Mouse (Mus musculus): ENCODE data around the gene Phf20.
A peak's percentile ranks its signal among the peaks of the same experiment; 100 is the strongest.

The Phf20 gene

GRCm38 (mm10) chr2:156263204-156263893, 67.1 kb downstream of the Phf20 start:
- no peak for DNase-seq (ENCODE audit: low spot score in 2 of 2)

GRCm38 (mm10) chr2:156267636-156268035, 71.4 kb downstream of the Phf20 start:
- no peak for DNase-seq (ENCODE audit: low spot score in 2 of 2)

- no peak for DNase-seq (ENCODE audit: low spot score in 2 of 2)
Measured at GRCm38 (mm10) chr2:156272553-156272952, 76.3 kb downstream of the Phf20 start.

- peak; percentile 74 to 82 for DNase-seq (ENCODE audit: low spot score in 2 of 2)
Measured at GRCm38 (mm10) chr2:156278226-156279017, 82.2 kb downstream of the Phf20 start.

- no peak for DNase-seq (ENCODE audit: low spot score in 2 of 2)
Measured at GRCm38 (mm10) chr2:156281227-156281626, 85.0 kb downstream of the Phf20 start.

GRCm38 (mm10) chr2:156285161-156285560, 88.9 kb downstream of the Phf20 start:
- no peak for DNase-seq (ENCODE audit: low spot score in 2 of 2)

- DNase-seq (ENCODE audit: low spot score in 2 of 2) = no peak
Measured at GRCm38 (mm10) chr2:156286733-156287132, 90.5 kb downstream of the Phf20 start.

- DNase-seq (ENCODE audit: low spot score in 2 of 2) = no peak
Measured at GRCm38 (mm10) chr2:156288222-156288621, 92.0 kb downstream of the Phf20 start.

GRCm38 (mm10) chr2:156289552-156290160, 93.4 kb downstream of the Phf20 start:
- no peak for DNase-seq (ENCODE audit: low spot score in 2 of 2)

GRCm38 (mm10) chr2:156291998-156292397, 95.7 kb downstream of the Phf20 start:
- no peak for DNase-seq (ENCODE audit: low spot score in 2 of 2)

- no peak for DNase-seq (ENCODE audit: low spot score in 2 of 2)
Measured at GRCm38 (mm10) chr2:156295601-156296063, 99.4 kb downstream of the Phf20 start.

GRCm38 (mm10) chr2:156296190-156296589, 99.9 kb downstream of the Phf20 start:
- no peak for DNase-seq (ENCODE audit: low spot score in 2 of 2)

- no peak for DNase-seq (ENCODE audit: low spot score in 2 of 2)
Measured at GRCm38 (mm10) chr2:156297653-156298052, 101.4 kb downstream of the Phf20 start.

- no peak for DNase-seq (ENCODE audit: low spot score in 2 of 2)
Measured at GRCm38 (mm10) chr2:156298458-156298857, 102.2 kb downstream of the Phf20 start.

- no peak for DNase-seq (ENCODE audit: low spot score in 2 of 2)
Measured at GRCm38 (mm10) chr2:156302063-156302462, 105.8 kb downstream of the Phf20 start.

GRCm38 (mm10) chr2:156304351-156304750, 108.1 kb downstream of the Phf20 start:
- DNase-seq (ENCODE audit: low spot score in 2 of 2) = no peak

GRCm38 (mm10) chr2:156305818-156306217, 109.6 kb downstream of the Phf20 start:
- DNase-seq (ENCODE audit: low spot score in 2 of 2) = no peak

- DNase-seq (ENCODE audit: low spot score in 2 of 2) = no peak
Measured at GRCm38 (mm10) chr2:156307261-156307660, 111.0 kb downstream of the Phf20 start.

- DNase-seq (ENCODE audit: low spot score in 2 of 2) = no peak
Measured at GRCm38 (mm10) chr2:156309948-156310347, 113.7 kb downstream of the Phf20 start.

- DNase-seq (ENCODE audit: low spot score in 2 of 2) = no peak
Measured at GRCm38 (mm10) chr2:156310455-156310854, 114.2 kb downstream of the Phf20 start.

GRCm38 (mm10) chr2:156310945-156311344, 114.7 kb downstream of the Phf20 start:
- DNase-seq (ENCODE audit: low spot score in 2 of 2) = no peak

GRCm38 (mm10) chr2:156311441-156311840, 115.2 kb downstream of the Phf20 start:
- DNase-seq (ENCODE audit: low spot score in 2 of 2) = no peak
